Mouse (Mus musculus): ENCODE data around the gene Sft2d2. TPM values are rescaled to one million over a fixed set of nuclear protein-coding genes. Genes with fewer than 3 reads are reported as not detected.

Gene Sft2d2
- polyA plus RNA-seq, 1 experiment from 2014 or later, result 12.1 TPM

- WGBS, result 88% methylated on average over 8 of the region's 8 CpGs
These were observed 33.4 kb downstream of the Sft2d2 start, which contains the start of gene Tbx19 for GRCm38 (mm10) chr1:165160723-165161405. TSS of gene Tbx19 (minus strand) at chr1:165160773.

GRCm38 (mm10) chr1:165158841-165159240 lies 35.4 kb downstream of the Sft2d2 start:
- DNase-seq (ENCODE audit: low spot score), result no peak
- H3K4me1 ChIP-seq, result no peaks in the 10 kb centered on the region
- H3K4me3 ChIP-seq, result no peak overlapping the region

More at GRCm38 (mm10) chr1:165160723-165161405, 33.4 kb downstream of the Sft2d2 start, which contains the start of gene Tbx19:
- Histone ChIP-seq H3K4me1 (no peaks in the 10 kb centered on the region), H3K4me3 (no peak within 1 kb of the TSS), H3K9me3 (no peaks in the 10 kb centered on the region), H3K27me3 (replicated peaks; ENCODE audit: low read depth, poor library complexity, severe bottlenecking) (no peaks in the 10 kb centered on the region), H3K36me3 (replicated peaks) (no peaks in the 10 kb centered on the region), H3K27ac (replicated peaks) (no peak within 1 kb of the TSS)
- no peak for DNase-seq (ENCODE audit: low spot score)

GRCm38 (mm10) chr1:165154162-165154561 lies 40.1 kb downstream of the Sft2d2 start:
- DNase-seq (ENCODE audit: low spot score), result no peak
- no peak overlapping the region for H3K27ac ChIP-seq (replicated peaks)
- 90% methylated on average over 4 of the region's 4 CpGs for WGBS
- H3K27me3 ChIP-seq (replicated peaks; ENCODE audit: low read depth, poor library complexity, severe bottlenecking), result no peaks in the 10 kb centered on the region
- H3K36me3 ChIP-seq (replicated peaks), result no peaks in the 10 kb centered on the region
- H3K9me3 ChIP-seq, result no peaks in the 10 kb centered on the region
- no peaks in the 10 kb centered on the region for H3K4me1 ChIP-seq
- H3K4me3 ChIP-seq, result no peak overlapping the region

More at GRCm38 (mm10) chr1:165158841-165159240, 35.4 kb downstream of the Sft2d2 start:
- Histone ChIP-seq H3K36me3 (replicated peaks) (no peaks in the 10 kb centered on the region), H3K27ac (replicated peaks) (no peak overlapping the region), H3K27me3 (replicated peaks; ENCODE audit: low read depth, poor library complexity, severe bottlenecking) (no peaks in the 10 kb centered on the region), H3K9me3 (no peaks in the 10 kb centered on the region)
- WGBS, result 86% methylated on average over 10 of the region's 10 CpGs

GRCm38 (mm10) chr1:165151216-165151615 lies 43.0 kb downstream of the Sft2d2 start:
- Histone ChIP-seq H3K4me1 (no peaks in the 10 kb centered on the region), H3K4me3 (no peak overlapping the region), H3K27ac (replicated peaks) (no peak overlapping the region), H3K9me3 (no peaks in the 10 kb centered on the region), H3K27me3 (replicated peaks; ENCODE audit: low read depth, poor library complexity, severe bottlenecking) (no peaks in the 10 kb centered on the region), H3K36me3 (replicated peaks) (no peaks in the 10 kb centered on the region)
- no peak for DNase-seq (ENCODE audit: low spot score)
- 89% methylated on average over 8 of the region's 8 CpGs for WGBS

- H3K36me3 ChIP-seq (replicated peaks), result no peaks in the 10 kb centered on the region
- DNase-seq (ENCODE audit: low spot score), result no peak
- H3K9me3 ChIP-seq, result no peaks in the 10 kb centered on the region
- peaks cover 11% of the 10 kb centered on the region; the same call in 1 of the 2 replicates for H3K4me1 ChIP-seq
- H3K27ac ChIP-seq (replicated peaks), result no peak overlapping the region
- no peak overlapping the region for H3K4me3 ChIP-seq
- WGBS, result 77% methylated on average over 12 of the region's 12 CpGs
- no peaks in the 10 kb centered on the region for H3K27me3 ChIP-seq (replicated peaks; ENCODE audit: low read depth, poor library complexity, severe bottlenecking)
These were observed 51.8 kb downstream of the Sft2d2 start for GRCm38 (mm10) chr1:165142343-165142916.

GRCm38 (mm10) chr1:165140227-165140626 lies 54.0 kb downstream of the Sft2d2 start:
- H3K27ac ChIP-seq (replicated peaks), result no peak overlapping the region
- no peaks in the 10 kb centered on the region for H3K36me3 ChIP-seq (replicated peaks)
- WGBS, result 78% methylated on average over 3 of the region's 3 CpGs
- DNase-seq (ENCODE audit: low spot score), result no peak
- H3K27me3 ChIP-seq (replicated peaks; ENCODE audit: low read depth, poor library complexity, severe bottlenecking), result no peaks in the 10 kb centered on the region
- no peak overlapping the region for H3K4me3 ChIP-seq
- no peaks in the 10 kb centered on the region for H3K9me3 ChIP-seq
- H3K4me1 ChIP-seq, result peaks cover 11% of the 10 kb centered on the region; the same call in 1 of the 2 replicates

- H3K36me3 ChIP-seq (replicated peaks), result no peaks in the 10 kb centered on the region
- no peak for DNase-seq (ENCODE audit: low spot score)
- no peak overlapping the region for H3K4me3 ChIP-seq
- WGBS, result 75% methylated on average over 2 of the region's 2 CpGs
- H3K4me1 ChIP-seq, result no peaks in the 10 kb centered on the region
- H3K27ac ChIP-seq (replicated peaks), result no peak overlapping the region
- H3K9me3 ChIP-seq, result no peaks in the 10 kb centered on the region
- no peaks in the 10 kb centered on the region for H3K27me3 ChIP-seq (replicated peaks; ENCODE audit: low read depth, poor library complexity, severe bottlenecking)
These were observed 60.4 kb downstream of the Sft2d2 start for GRCm38 (mm10) chr1:165133858-165134257.

- 74% methylated on average over 5 of the region's 5 CpGs for WGBS
- no peak for DNase-seq (ENCODE audit: low spot score)
- no peak overlapping the region for H3K27ac ChIP-seq (replicated peaks)
- no peak overlapping the region for H3K4me3 ChIP-seq
- H3K27me3 ChIP-seq (replicated peaks; ENCODE audit: low read depth, poor library complexity, severe bottlenecking), result no peaks in the 10 kb centered on the region
- H3K36me3 ChIP-seq (replicated peaks), result no peaks in the 10 kb centered on the region
- no peaks in the 10 kb centered on the region for H3K9me3 ChIP-seq
- no peaks in the 10 kb centered on the region for H3K4me1 ChIP-seq
These were observed 61.0 kb downstream of the Sft2d2 start for GRCm38 (mm10) chr1:165133279-165133678.

GRCm38 (mm10) chr1:165132187-165132877 lies 61.9 kb downstream of the Sft2d2 start:
- 79% methylated on average over 14 of the region's 14 CpGs for WGBS
- H3K27ac ChIP-seq (replicated peaks), result no peak overlapping the region
- no peaks in the 10 kb centered on the region for H3K9me3 ChIP-seq
- H3K36me3 ChIP-seq (replicated peaks), result no peaks in the 10 kb centered on the region
- no peaks in the 10 kb centered on the region for H3K27me3 ChIP-seq (replicated peaks; ENCODE audit: low read depth, poor library complexity, severe bottlenecking)
- no peak overlapping the region for H3K4me3 ChIP-seq
- no peaks in the 10 kb centered on the region for H3K4me1 ChIP-seq
- peak; percentile 71 for DNase-seq (ENCODE audit: low spot score)

- Histone ChIP-seq H3K27ac (replicated peaks) (no peak overlapping the region), H3K36me3 (replicated peaks) (no peaks in the 10 kb centered on the region), H3K4me3 (no peak overlapping the region), H3K9me3 (no peaks in the 10 kb centered on the region), H3K27me3 (replicated peaks; ENCODE audit: low read depth, poor library complexity, severe bottlenecking) (no peaks in the 10 kb centered on the region), H3K4me1 (no peaks in the 10 kb centered on the region)
- DNase-seq (ENCODE audit: low spot score), result no peak
- 77% methylated on average over 5 of the region's 5 CpGs for WGBS
These were observed 64.7 kb downstream of the Sft2d2 start for GRCm38 (mm10) chr1:165129573-165129972.
